Mouse (Mus musculus): ENCODE data around the gene AI854703. TPM values are rescaled to one million over a fixed set of nuclear protein-coding genes. Genes with fewer than 3 reads are reported as not detected.

The AI854703 gene
- polyA plus RNA-seq, 1 experiment from 2014 or later, result 1.0 TPM

- Histone ChIP-seq H3K4me2 (ENCODE audit: low read depth, low read length) (peak within 1 kb of the TSS; percentile 74), H3K4me3 (ENCODE audit: low read length) (peak within 1 kb of the TSS; percentile 85), H3K9me3 (replicated peaks; ENCODE audit: control insufficient read depth, low read length) (peaks cover 19% of the 10 kb centered on the region), H3K36me3 (ENCODE audit: control insufficient read depth, insufficient read depth) (peaks cover 26% of the 10 kb centered on the region), H3K9ac (ENCODE audit: low read length) (peak within 1 kb of the TSS; percentile 86), H3K4me1 (ENCODE audit: control insufficient read depth, insufficient read depth, low read length) (peaks cover 26% of the 10 kb centered on the region), H3K27ac (ENCODE audit: low read length) (peak within 1 kb of the TSS; percentile 88), H3K27me3 (ENCODE audit: control insufficient read depth, insufficient read depth, low read length) (no peaks in the 10 kb centered on the region)
- WGBS, result 9% methylated on average over 45 of the region's 45 CpGs
- peak; percentile 91 for ATAC-seq (replicated peaks; ENCODE audit: extremely low read depth, insufficient read depth, low FRiP score)
Observed at GRCm38 (mm10) chr6:48593158-48594042, 33.2 kb upstream of the AI854703 start, which contains the start of the genes Repin1 and Gm44965. Repin1 (plus strand) TSS chr6:48593883. Gm44965 (plus strand) TSS chr6:48593941.

DNA sequence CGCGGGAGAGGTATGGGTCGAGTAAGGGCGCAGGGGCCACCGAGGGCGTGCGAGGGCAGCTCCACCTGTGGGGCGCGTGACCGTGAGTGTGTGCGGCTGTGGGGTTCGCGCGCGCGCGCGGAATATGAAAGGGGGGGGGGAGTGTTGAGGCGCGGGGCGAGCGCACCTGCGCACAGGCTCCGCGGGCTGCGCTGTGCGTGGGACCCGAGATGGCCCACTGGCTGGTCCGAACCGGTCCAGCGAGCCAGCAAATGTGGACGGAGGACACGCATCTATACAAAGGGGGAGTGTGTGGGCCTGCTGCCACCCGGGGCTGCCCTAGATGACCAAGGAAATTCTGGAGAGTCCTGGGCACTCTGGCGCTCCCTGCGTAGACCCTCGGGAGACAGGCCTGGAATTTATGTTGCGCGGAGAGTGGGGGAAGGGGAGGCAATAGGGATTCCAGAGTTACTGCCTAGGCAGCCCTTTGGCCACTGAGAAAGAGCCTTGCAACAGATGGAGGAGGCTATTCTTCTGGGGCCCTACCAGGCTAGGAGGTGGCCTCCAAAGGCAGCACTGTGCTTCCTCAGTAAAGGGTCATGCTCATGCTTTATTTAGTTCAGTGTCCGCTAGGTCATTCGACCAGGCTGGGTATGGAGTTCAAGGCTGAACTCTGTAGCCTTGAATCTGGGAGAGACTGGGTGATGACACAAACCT, 32.4 kb upstream of the AI854703 start:
- Histone ChIP-seq H3K36me3 (ENCODE audit: control insufficient read depth, insufficient read depth) (peaks cover 34% of the 10 kb centered on the region), H3K27ac (ENCODE audit: low read length) (peak overlapping the region; percentile 88), H3K27me3 (ENCODE audit: control insufficient read depth, insufficient read depth, low read length) (no peaks in the 10 kb centered on the region), H3K9me3 (replicated peaks; ENCODE audit: control insufficient read depth, low read length) (peaks cover 19% of the 10 kb centered on the region), H3K9ac (ENCODE audit: low read length) (peak overlapping the region; percentile 86), H3K4me2 (ENCODE audit: low read depth, low read length) (peak overlapping the region; percentile 74), H3K4me1 (ENCODE audit: control insufficient read depth, insufficient read depth, low read length) (peaks cover 23% of the 10 kb centered on the region), H3K4me3 (ENCODE audit: low read length) (peak overlapping the region; percentile 85)
- WGBS, result 1% methylated on average over 37 of the region's 41 CpGs
- ATAC-seq (replicated peaks; ENCODE audit: extremely low read depth, insufficient read depth, low FRiP score), result peak; percentile 33

DNA sequence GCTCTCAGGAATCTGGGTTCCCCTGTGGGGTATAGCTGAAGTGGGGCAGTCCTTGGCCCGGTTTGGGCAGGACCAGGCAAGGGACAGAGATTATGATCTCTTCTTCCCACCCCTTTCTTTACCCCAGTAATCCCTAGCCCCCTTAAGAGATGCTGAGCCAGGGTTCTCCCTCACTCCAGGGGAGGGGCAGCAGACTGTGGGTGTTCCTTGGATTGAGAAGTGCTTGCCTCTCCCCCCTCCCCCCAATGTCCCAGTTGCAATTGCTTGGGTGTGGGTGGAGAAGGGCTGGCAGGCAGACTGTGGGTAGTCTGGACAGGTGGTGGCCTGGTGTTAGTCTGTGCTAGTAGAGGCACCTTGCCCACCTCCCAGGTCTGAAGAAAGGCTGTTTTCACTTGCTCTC, 31.3 kb upstream of the AI854703 start:
- Histone ChIP-seq H3K9ac (ENCODE audit: low read length) (peak overlapping the region; percentile 86; the same call in 1 of the 2 replicates), H3K36me3 (ENCODE audit: control insufficient read depth, insufficient read depth) (peaks cover 41% of the 10 kb centered on the region), H3K27me3 (ENCODE audit: control insufficient read depth, insufficient read depth, low read length) (no peaks in the 10 kb centered on the region), H3K4me3 (ENCODE audit: low read length) (peak overlapping the region; percentile 85), H3K27ac (ENCODE audit: low read length) (no peak overlapping the region), H3K9me3 (replicated peaks; ENCODE audit: control insufficient read depth, low read length) (peaks cover 19% of the 10 kb centered on the region), H3K4me2 (ENCODE audit: low read depth, low read length) (peak overlapping the region; percentile 74), H3K4me1 (ENCODE audit: control insufficient read depth, insufficient read depth, low read length) (peaks cover 14% of the 10 kb centered on the region)
- WGBS, result 50% methylated on average over 1 of the region's 1 CpGs
- no peak for ATAC-seq (replicated peaks; ENCODE audit: extremely low read depth, insufficient read depth, low FRiP score)

GRCm38 (mm10) chr6:48596545-48597232, 29.9 kb upstream of the AI854703 start:
- Histone ChIP-seq H3K9me3 (replicated peaks; ENCODE audit: control insufficient read depth, low read length) (peaks cover 19% of the 10 kb centered on the region), H3K27me3 (ENCODE audit: control insufficient read depth, insufficient read depth, low read length) (no peaks in the 10 kb centered on the region), H3K4me3 (ENCODE audit: low read length) (no peak overlapping the region), H3K36me3 (ENCODE audit: control insufficient read depth, insufficient read depth) (peaks cover 41% of the 10 kb centered on the region), H3K27ac (ENCODE audit: low read length) (no peak overlapping the region), H3K4me2 (ENCODE audit: low read depth, low read length) (no peak overlapping the region), H3K4me1 (ENCODE audit: control insufficient read depth, insufficient read depth, low read length) (peaks cover 18% of the 10 kb centered on the region), H3K9ac (ENCODE audit: low read length) (no peak overlapping the region)
- ATAC-seq (replicated peaks; ENCODE audit: extremely low read depth, insufficient read depth, low FRiP score), result no peak
- WGBS, result 93% methylated on average over 43 of the region's 45 CpGs

- H3K36me3 ChIP-seq (ENCODE audit: control insufficient read depth, insufficient read depth), result peaks cover 41% of the 10 kb centered on the region
- H3K4me1 ChIP-seq (ENCODE audit: control insufficient read depth, insufficient read depth, low read length), result peaks cover 18% of the 10 kb centered on the region
- 94% methylated on average over 27 of the region's 27 CpGs for WGBS
- H3K4me3 ChIP-seq (ENCODE audit: low read length), result no peak overlapping the region
- H3K9ac ChIP-seq (ENCODE audit: low read length), result no peak overlapping the region
- H3K9me3 ChIP-seq (replicated peaks; ENCODE audit: control insufficient read depth, low read length), result peaks cover 19% of the 10 kb centered on the region
- H3K27me3 ChIP-seq (ENCODE audit: control insufficient read depth, insufficient read depth, low read length), result no peaks in the 10 kb centered on the region
- H3K27ac ChIP-seq (ENCODE audit: low read length), result no peak overlapping the region
- no peak for ATAC-seq (replicated peaks; ENCODE audit: extremely low read depth, insufficient read depth, low FRiP score)
- H3K4me2 ChIP-seq (ENCODE audit: low read depth, low read length), result no peak overlapping the region
Observed at GRCm38 (mm10) chr6:48597233-48597625, 29.3 kb upstream of the AI854703 start.

DNA sequence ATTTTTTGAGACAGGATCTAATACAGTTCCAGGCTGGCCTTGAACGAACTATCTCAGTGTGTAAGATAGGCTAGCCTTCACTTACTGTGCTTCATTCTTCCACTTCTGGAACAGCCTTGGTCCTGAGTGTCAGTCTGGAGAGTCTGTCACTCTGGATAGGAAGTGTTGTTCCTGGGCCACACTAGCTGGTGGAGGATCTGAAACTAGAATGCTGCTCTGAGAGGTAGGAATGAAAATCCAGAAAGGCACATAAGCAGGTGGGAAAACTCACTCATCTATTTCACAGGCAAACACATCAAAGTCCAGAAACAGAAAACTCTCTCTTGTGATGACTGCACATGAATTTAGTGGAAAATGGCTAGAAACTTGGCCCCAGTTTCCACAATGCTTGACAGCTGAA, 26.0 kb upstream of the AI854703 start:
- Histone ChIP-seq H3K27ac (ENCODE audit: low read length) (no peak overlapping the region), H3K4me1 (ENCODE audit: control insufficient read depth, insufficient read depth, low read length) (peaks cover 10% of the 10 kb centered on the region), H3K27me3 (ENCODE audit: control insufficient read depth, insufficient read depth, low read length) (no peaks in the 10 kb centered on the region), H3K36me3 (ENCODE audit: control insufficient read depth, insufficient read depth) (peaks cover 41% of the 10 kb centered on the region), H3K4me2 (ENCODE audit: low read depth, low read length) (no peak overlapping the region), H3K9ac (ENCODE audit: low read length) (no peak overlapping the region), H3K4me3 (ENCODE audit: low read length) (no peak overlapping the region), H3K9me3 (replicated peaks; ENCODE audit: control insufficient read depth, low read length) (peaks cover 19% of the 10 kb centered on the region)
- no peak for ATAC-seq (replicated peaks; ENCODE audit: extremely low read depth, insufficient read depth, low FRiP score)
- WGBS, result 97% methylated on average over 1 of the region's 1 CpGs

DNA sequence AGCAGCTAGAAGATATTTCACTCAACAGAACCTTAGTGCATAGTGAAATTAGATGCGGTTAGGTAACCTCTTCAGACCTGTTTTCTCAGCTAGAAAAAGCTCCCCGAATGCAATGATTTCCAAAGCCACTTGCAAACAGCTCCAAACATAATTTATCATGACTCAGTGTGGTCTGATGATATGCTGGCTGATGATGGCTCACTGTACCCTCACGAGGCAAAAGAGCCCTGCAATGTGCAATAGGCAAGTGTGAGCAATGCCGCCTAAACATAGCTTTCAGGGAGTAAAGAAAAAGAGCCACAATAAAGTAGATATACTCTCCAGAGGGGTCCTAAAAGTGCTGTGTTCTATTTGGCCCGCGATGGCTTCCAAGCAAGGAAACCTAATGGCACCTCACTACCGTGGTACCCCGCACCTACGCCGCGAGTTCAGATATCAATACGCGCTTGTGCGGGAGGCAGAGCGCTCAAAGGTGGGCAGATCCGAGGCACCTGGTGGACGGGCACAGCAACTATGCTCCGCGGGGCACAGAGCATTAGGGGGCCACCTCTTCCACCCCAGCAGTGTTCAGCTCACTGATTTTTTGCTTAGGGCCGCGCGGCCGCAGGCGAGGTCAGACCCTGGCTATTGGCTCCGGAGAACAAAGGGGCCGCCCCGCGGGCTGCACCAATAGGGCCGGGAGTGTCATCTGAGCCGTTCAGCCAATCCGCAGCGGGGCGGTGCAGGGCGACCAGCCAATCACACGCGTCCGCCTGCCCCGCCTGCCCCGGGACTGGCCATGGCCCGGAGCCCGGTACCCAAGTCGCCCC, 25.1 kb upstream of the AI854703 start, which contains the start of gene Zfp775:
Gene Zfp775, plus strand, starts transcription at position 793 of the 809 bp plus-strand sequence.
- peak; percentile 100 for ATAC-seq (replicated peaks; ENCODE audit: extremely low read depth, insufficient read depth, low FRiP score)
- 5% methylated on average over 42 of the region's 42 CpGs for WGBS
- H3K27ac ChIP-seq (ENCODE audit: low read length), result peak within 1 kb of the TSS; percentile 89
- H3K4me2 ChIP-seq (ENCODE audit: low read depth, low read length), result peak within 1 kb of the TSS; percentile 89
- peaks cover 14% of the 10 kb centered on the region for H3K9me3 ChIP-seq (replicated peaks; ENCODE audit: control insufficient read depth, low read length)
- H3K4me1 ChIP-seq (ENCODE audit: control insufficient read depth, insufficient read depth, low read length), result peaks cover 10% of the 10 kb centered on the region
- H3K27me3 ChIP-seq (ENCODE audit: control insufficient read depth, insufficient read depth, low read length), result no peaks in the 10 kb centered on the region
- H3K4me3 ChIP-seq (ENCODE audit: low read length), result peak within 1 kb of the TSS; percentile 93
- H3K9ac ChIP-seq (ENCODE audit: low read length), result peak within 1 kb of the TSS; percentile 93
- peaks cover 35% of the 10 kb centered on the region for H3K36me3 ChIP-seq (ENCODE audit: control insufficient read depth, insufficient read depth)

DNA sequence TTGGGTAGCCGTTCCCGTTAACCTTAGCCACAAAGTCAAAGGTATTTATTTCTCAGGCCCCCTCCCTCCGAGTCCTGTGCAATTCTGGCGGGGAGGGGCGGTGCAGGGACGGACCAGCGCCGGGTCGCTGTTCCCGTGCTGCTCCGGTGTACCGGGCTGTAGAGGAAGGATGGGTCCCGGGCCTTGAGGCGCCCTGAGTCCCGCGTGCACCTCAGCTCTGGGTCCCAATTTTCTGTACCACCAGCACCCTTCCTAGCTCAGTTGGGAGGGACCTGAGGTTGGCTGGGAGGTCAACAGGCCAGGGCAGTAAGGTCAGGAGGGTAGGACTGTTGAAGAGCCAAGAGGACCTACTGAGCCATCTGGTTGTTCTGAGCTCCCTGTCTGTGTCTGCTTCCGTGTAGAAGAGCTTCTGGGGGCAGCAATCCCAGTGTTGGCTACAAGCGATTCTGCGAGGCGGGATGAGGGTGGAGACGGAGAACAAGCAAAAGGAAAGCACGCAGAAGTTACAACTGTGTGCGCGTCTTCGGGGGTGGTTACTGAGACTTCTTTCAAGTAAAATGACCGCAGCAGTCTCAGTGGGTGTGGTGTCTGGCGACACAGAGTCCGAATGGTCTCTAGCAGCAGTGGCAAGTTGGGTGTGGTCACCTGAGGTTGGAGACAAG, 24.4 kb upstream of the AI854703 start:
- under 1% methylated on average over 28 of the region's 28 CpGs for WGBS
- Histone ChIP-seq H3K9me3 (replicated peaks; ENCODE audit: control insufficient read depth, low read length) (peaks cover 6% of the 10 kb centered on the region), H3K27ac (ENCODE audit: low read length) (peak overlapping the region; percentile 89), H3K4me3 (ENCODE audit: low read length) (peak overlapping the region; percentile 93), H3K36me3 (ENCODE audit: control insufficient read depth, insufficient read depth) (peaks cover 28% of the 10 kb centered on the region), H3K9ac (ENCODE audit: low read length) (peak overlapping the region; percentile 93), H3K4me1 (ENCODE audit: control insufficient read depth, insufficient read depth, low read length) (peaks cover 10% of the 10 kb centered on the region), H3K27me3 (ENCODE audit: control insufficient read depth, insufficient read depth, low read length) (no peaks in the 10 kb centered on the region), H3K4me2 (ENCODE audit: low read depth, low read length) (peak overlapping the region; percentile 89)
- peak; percentile 69 for ATAC-seq (replicated peaks; ENCODE audit: extremely low read depth, insufficient read depth, low FRiP score)

Data from heart, embryonic 16.5 days (tissue).